Mouse (Mus musculus) ES-Bruce4 (cell line): ENCODE data around the gene Tsga10. TPM values are rescaled to one million over a fixed set of nuclear protein-coding genes. Genes with fewer than 3 reads are reported as not detected.

Source experiments
- H3K27ac ChIP-seq: 2 replicates; pipeline ENCODE4 v1.5.1; 2012; ENCODE audit warnings: low read length, inconsistent platforms; ENCODE audit not compliant: insufficient read depth
- H3K27me3 ChIP-seq: 2 replicates; pipeline ENCODE4 v1.6.1; 2012; ENCODE audit warnings: mild to moderate bottlenecking, low read length, inconsistent platforms; ENCODE audit not compliant: control insufficient read depth, poor library complexity, insufficient read depth, severe bottlenecking
- H3K36me3 ChIP-seq: 2 replicates; pipeline ENCODE4 v1.6.1; 2012; ENCODE audit warnings: inconsistent platforms, mild to moderate bottlenecking, low read length, moderate library complexity; ENCODE audit not compliant: control insufficient read depth, poor library complexity, insufficient read depth, severe bottlenecking
- H3K4me1 ChIP-seq: one replicate; pipeline ENCODE4 v1.8.1; 2011; ENCODE audit warnings: low read length; ENCODE audit not compliant: control insufficient read depth, insufficient read depth
- H3K4me3 ChIP-seq: 2 replicates; pipeline ENCODE4 v1.5.1; 2011; ENCODE audit warnings: low read depth, mild to moderate bottlenecking, low read length
- H3K9ac ChIP-seq: 2 replicates; pipeline ENCODE4 v1.6.1; 2012; ENCODE audit warnings: low read depth, mild to moderate bottlenecking, inconsistent platforms; ENCODE audit not compliant: poor library complexity, severe bottlenecking
- H3K9me3 ChIP-seq: replicated peaks from 2 replicates; pipeline ENCODE4 v1.6.1; 2012; ENCODE audit warnings: mild to moderate bottlenecking, low read length, inconsistent platforms; ENCODE audit not compliant: control insufficient read depth, poor library complexity, insufficient read depth, severe bottlenecking
- CTCF ChIP-seq: IDR thresholded peaks from one replicate; pipeline ENCODE4 v1.8.1; 2011; ENCODE audit warnings: low read depth, low read length
- EP300 ChIP-seq: IDR thresholded peaks from 2 replicates; pipeline ENCODE4 v1.6.1; 2011; ENCODE audit warnings: low read depth, low read length; ENCODE audit not compliant: insufficient read depth
- POLR2A ChIP-seq: IDR thresholded peaks from one replicate; pipeline ENCODE4 v1.8.1; 2011; ENCODE audit warnings: low read length; ENCODE audit not compliant: insufficient read depth
- polyA plus RNA-seq: library from polyadenylated mRNA; stranded (reverse); fragments of >200 nt; gene quantifications from 2 replicates; pipeline ENCODE4 v1.2.4, GENCODE M21; 2011; ENCODE audit warnings: low read depth; ENCODE audit not compliant: missing spikeins, insufficient read depth, insufficient read length

Tsga10 gene
- polyA plus RNA-seq, 1 experiment = 6.3 TPM

DNA sequence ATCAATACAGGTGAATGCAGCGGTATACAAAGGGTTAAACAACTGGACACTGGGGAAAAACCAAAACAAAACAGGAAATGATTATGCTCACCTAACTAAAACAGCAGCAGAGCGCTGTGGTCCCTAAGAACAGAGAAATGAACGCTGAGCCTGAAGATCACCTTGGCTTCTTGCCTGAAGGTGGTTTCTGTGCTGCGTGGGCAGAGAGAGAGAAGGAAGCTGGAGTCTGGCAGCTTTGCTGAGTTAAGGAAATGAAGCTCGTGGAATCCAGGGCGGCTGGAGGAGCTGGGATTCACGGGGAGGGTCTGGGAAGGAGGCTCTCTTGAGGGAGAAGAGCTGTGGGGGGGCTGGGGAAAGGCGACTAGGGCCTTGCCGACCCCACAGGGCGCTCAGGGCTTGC is 138.2 kb downstream of the Tsga10 start:
- no peaks in the 10 kb centered on the region for H3K4me1 ChIP-seq

DNA sequence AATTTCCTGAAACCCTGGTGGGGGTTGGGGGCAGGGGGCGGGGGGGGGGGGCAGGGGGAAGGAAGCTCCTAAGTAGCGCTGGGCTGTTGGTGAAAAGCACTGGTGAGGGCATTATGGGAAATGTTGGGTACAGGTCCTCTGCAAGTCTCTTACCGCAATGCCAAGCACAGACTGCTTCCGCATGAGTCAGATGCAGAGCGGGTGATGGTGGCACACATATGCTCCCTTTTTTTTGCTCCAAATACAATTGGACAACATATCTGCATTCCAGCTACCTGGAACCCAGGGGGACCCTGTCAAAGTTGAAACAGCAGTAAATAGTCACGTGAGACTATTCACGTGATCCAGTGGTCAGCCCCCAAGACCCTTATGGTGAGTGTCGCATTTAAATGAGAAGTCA is 139.0 kb downstream of the Tsga10 start:
- Histone ChIP-seq H3K4me3 (no peak overlapping the region), H3K27me3 (no peaks in the 10 kb centered on the region), H3K36me3 (no peaks in the 10 kb centered on the region), H3K9ac (no peak overlapping the region), H3K9me3 (no peaks in the 10 kb centered on the region), H3K27ac (no peak overlapping the region), H3K4me1 (no peaks in the 10 kb centered on the region)
- TF ChIP-seq POLR2A (no peak), CTCF (no peak), EP300 (no peak)

More for the DNA sequence above, 138.2 kb downstream of the Tsga10 start:
- Histone ChIP-seq H3K9ac (no peak overlapping the region), H3K4me3 (no peak overlapping the region), H3K27ac (no peak overlapping the region), H3K36me3 (no peaks in the 10 kb centered on the region), H3K27me3 (no peaks in the 10 kb centered on the region), H3K9me3 (no peaks in the 10 kb centered on the region)
- TF ChIP-seq CTCF (no peak), EP300 (no peak), POLR2A (no peak)

DNA sequence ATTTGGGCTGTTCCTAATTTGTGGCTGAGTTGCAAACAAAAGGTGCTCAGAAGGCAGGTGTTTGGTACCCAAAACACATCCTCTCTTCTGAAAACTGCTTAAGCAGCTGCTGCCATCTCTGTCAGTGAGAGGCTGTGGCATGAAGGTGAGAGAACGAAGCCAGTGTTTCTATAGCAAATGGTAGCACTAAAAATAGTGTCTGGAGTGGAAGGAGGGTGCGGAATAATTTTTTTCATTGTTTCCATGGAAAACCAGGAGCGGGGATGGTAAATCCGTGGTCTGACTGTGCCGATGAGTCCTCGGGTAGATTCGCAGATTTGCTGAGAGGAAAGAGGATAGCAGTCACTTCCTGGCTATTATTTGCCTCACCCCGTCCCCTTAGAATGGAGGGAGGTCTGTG is 139.8 kb downstream of the Tsga10 start:
- Histone ChIP-seq H3K27ac (no peak overlapping the region), H3K36me3 (no peaks in the 10 kb centered on the region), H3K4me1 (no peaks in the 10 kb centered on the region), H3K9ac (no peak overlapping the region), H3K27me3 (no peaks in the 10 kb centered on the region), H3K4me3 (no peak overlapping the region), H3K9me3 (no peaks in the 10 kb centered on the region)
- TF ChIP-seq POLR2A (no peak), EP300 (no peak), CTCF (no peak)

DNA sequence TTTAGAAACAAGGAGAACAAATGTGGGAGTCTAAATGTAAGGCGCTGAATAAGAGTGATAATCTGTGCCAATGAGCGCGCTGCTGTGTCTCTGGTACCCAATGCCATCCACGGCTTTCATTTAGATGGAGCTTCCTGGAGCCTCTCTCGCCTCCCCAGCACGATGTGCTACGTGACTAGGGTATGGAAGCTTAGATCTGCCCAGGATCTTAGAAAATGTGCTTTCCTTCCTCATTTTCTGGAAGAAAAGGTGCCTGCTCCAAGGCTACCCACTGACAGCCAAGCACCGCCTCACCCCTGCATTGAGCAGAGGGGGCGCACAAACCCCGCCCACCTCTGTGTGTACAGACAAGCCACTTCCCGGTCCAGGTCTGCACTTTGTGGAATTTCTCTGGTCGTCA is 140.3 kb downstream of the Tsga10 start:
- Histone ChIP-seq H3K36me3 (no peaks in the 10 kb centered on the region), H3K4me1 (no peaks in the 10 kb centered on the region), H3K9ac (no peak overlapping the region), H3K9me3 (no peaks in the 10 kb centered on the region), H3K4me3 (no peak overlapping the region), H3K27me3 (0 out of 2 replicates have a peak, but pooled peaks cover 2% of the 10 kb centered on the region), H3K27ac (no peak overlapping the region)
- no peak for TF ChIP-seq CTCF
- TF ChIP-seq EP300 = no peak
- TF ChIP-seq POLR2A = no peak

DNA sequence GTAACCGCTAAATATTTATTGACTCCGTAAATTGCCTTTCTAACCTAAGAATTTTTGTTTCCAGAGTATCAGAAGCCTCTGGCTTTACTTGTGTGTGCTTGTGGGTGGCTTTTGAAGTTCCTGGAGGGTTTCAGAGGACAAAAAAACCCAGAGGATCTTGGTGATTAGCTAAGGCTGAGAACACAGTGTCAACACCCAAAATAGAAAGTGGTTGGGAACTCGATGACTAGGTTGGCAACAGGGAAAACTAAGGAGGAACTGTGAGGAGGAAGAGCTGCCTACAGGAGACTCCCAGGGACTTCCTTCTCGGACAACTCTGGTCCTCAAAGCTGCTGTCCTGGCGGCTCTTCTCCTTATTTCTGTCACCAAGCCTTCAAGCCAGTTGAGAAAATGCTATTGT is 145.1 kb downstream of the Tsga10 start:
- Histone ChIP-seq H3K27me3 (0 out of 2 replicates have a peak, but pooled peaks cover 2% of the 10 kb centered on the region), H3K9me3 (no peaks in the 10 kb centered on the region), H3K4me3 (no peak overlapping the region), H3K4me1 (no peaks in the 10 kb centered on the region), H3K36me3 (no peaks in the 10 kb centered on the region), H3K27ac (no peak overlapping the region), H3K9ac (no peak overlapping the region)
- TF ChIP-seq EP300 (no peak), CTCF (no peak), POLR2A (no peak)

DNA sequence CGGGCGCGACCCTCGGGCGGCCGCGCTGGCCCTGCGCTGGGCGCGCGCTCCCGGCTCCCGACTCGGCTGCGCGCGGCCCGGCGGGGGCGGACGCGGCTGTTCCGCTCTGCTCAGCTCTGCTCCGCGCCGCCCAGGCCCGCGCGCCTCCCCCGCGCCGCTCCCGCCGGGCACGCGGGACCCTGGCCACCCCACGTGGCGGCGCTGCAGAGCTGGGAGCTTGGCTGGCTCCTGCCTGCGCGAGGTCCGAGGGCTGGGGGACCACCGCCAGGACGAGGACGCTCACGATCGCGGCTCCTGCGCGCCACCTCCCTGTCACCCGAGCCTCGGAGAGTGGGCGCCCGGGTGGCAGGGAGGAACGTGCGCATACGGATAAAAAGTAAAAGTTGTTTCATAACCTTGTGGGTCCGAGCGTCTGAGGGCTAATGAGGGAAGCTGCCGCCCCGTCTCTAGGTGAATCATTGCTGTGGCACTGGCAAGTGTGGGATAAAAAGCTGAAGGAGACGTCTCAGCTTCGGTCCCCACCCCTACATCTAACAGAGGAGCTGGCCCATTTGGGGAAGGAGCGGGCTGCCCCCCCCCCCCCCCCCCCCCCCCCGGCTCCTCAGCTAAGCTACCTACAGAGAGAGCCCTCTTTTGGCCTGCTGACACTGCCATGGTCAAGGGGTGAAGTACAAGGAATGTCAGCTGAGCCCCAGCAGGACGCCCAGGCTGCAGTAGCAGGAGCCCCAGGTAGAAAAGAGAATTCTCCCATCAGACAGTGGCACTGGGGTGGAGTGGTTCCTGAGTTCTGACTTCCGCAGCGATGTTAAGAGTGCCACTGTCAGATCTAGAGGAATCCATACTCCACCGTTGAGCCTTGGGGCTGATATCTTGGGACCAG is 146.2 kb downstream of the Tsga10 start, which contains the start of gene 2010300C02Rik:
Gene 2010300C02Rik (minus strand): TSS at position 325 of the 880 bp plus-strand sequence.
- H3K27ac ChIP-seq = no peak within 1 kb of the TSS
- TF ChIP-seq EP300 (no peak), CTCF (no peak), POLR2A (no peak)
- no peaks in the 10 kb centered on the region for H3K4me1 ChIP-seq
- 0 out of 2 replicates have a peak, but pooled peaks cover 2% of the 10 kb centered on the region for H3K27me3 ChIP-seq
- H3K4me3 ChIP-seq = peak within 1 kb of the TSS; percentile 76
- H3K9ac ChIP-seq = peak within 1 kb of the TSS; percentile 47
- H3K36me3 ChIP-seq = no peaks in the 10 kb centered on the region
- H3K9me3 ChIP-seq = no peaks in the 10 kb centered on the region
